Mouse (Mus musculus) MEL (cell line): ENCODE data around the gene Ankrd39. TPM values are rescaled to one million over a fixed set of nuclear protein-coding genes. Genes with fewer than 3 reads are reported as not detected.

Experiments
- DNase-seq: peaks from one replicate; pipeline ENCODE4 v3.0.0; 2011; ENCODE audit warnings: low read depth, low spot score
- H3K27ac ChIP-seq: 2 replicates; pipeline ENCODE4 v1.5.1; 2012; ENCODE audit warnings: low read depth, mild to moderate bottlenecking, control low read depth, low read length, moderate library complexity; ENCODE audit not compliant: control insufficient read depth
- H3K27me3 ChIP-seq, 2 experiments: fragments of 150-350 bp in 1 of 2; sonication (generic) in 1 of 2; 2 replicates each; pipeline ENCODE4 v1.6.1; 2012; ENCODE audit warnings: low read length in 2 of 2, mild to moderate bottlenecking in 2 of 2, improper control_type of control experiment in 1 of 2, moderate library complexity in 1 of 2; ENCODE audit not compliant: insufficient read depth in 2 of 2, control insufficient read depth in 1 of 2
- H3K36me3 ChIP-seq, 2 experiments: 2 replicates each; pipeline ENCODE4 v1.6.1; 2012 to 2014; ENCODE audit warnings: low read length in 2 of 2, improper control_type of control experiment in 1 of 2, inconsistent platforms in 1 of 2, mild to moderate bottlenecking in 1 of 2; ENCODE audit not compliant: insufficient read depth in 2 of 2, control insufficient read depth in 1 of 2
- H3K4me1 ChIP-seq, 2 experiments: fragments of 150-350 bp in 1 of 2; sonication (generic) in 1 of 2; 2 replicates each; pipeline ENCODE4 v1.6.1; 2012; ENCODE audit warnings: low read length in 2 of 2, improper control_type of control experiment in 1 of 2, mild to moderate bottlenecking in 1 of 2; ENCODE audit not compliant: insufficient read depth in 2 of 2, control insufficient read depth in 1 of 2
- H3K4me3 ChIP-seq, 2 experiments: fragments of 150-350 bp in 1 of 2; sonication (generic) in 1 of 2; 2 replicates each; pipeline ENCODE4 v1.5.1; 2012; ENCODE audit warnings: low read depth in 2 of 2, low read length in 2 of 2, mild to moderate bottlenecking in 2 of 2, moderate library complexity in 2 of 2, control low read depth in 1 of 2, improper control_type of control experiment in 1 of 2; ENCODE audit not compliant: control insufficient read depth in 1 of 2, insufficient read depth in 1 of 2
- H3K79me2 ChIP-seq: 2 replicates; pipeline ENCODE4 v1.6.1; 2012; ENCODE audit warnings: mild to moderate bottlenecking, low read length, moderate library complexity; ENCODE audit not compliant: control insufficient read depth, poor library complexity, insufficient read depth
- H3K9ac ChIP-seq: 2 replicates; pipeline ENCODE4 v1.6.1; 2012; ENCODE audit warnings: low read depth, mild to moderate bottlenecking, control low read depth, low read length, moderate library complexity; ENCODE audit not compliant: control insufficient read depth, poor library complexity, severe bottlenecking
- H3K9me3 ChIP-seq: fragments of 150-350 bp; sonication (generic); replicated peaks from 2 replicates; pipeline ENCODE4 v1.6.1; 2012; ENCODE audit warnings: mild to moderate bottlenecking, low read length, improper control_type of control experiment, moderate library complexity; ENCODE audit not compliant: insufficient read depth
- BHLHE40 ChIP-seq: IDR thresholded peaks from 2 replicates; pipeline ENCODE4 v1.6.1; 2012; ENCODE audit warnings: low read depth, mild to moderate bottlenecking, inconsistent platforms, low read length, improper control_type of control experiment, borderline replicate concordance
- CHD2 ChIP-seq: IDR thresholded peaks from 2 replicates; pipeline ENCODE4 v1.6.1; 2011; ENCODE audit warnings: low read length, improper control_type of control experiment
- CTCF ChIP-seq, 3 experiments: IDR thresholded peaks in 2 of 3; conservative IDR thresholded peaks in 1 of 3; 2 replicates each; pipeline ENCODE4 v1.5.1; 2011 to 2012; ENCODE audit warnings: low read length in 3 of 3, low read depth in 2 of 3, mild to moderate bottlenecking in 2 of 3, improper control_type of control experiment in 1 of 3, inconsistent platforms in 1 of 3, mixed read lengths in 1 of 3, moderate library complexity in 1 of 3; ENCODE audit not compliant: control insufficient read depth in 1 of 3, insufficient read depth in 1 of 3, poor library complexity in 1 of 3, severe bottlenecking in 1 of 3
- E2F4 ChIP-seq: IDR thresholded peaks from 2 replicates; pipeline ENCODE4 v1.6.1; 2011; ENCODE audit warnings: low read depth, low read length, improper control_type of control experiment, borderline replicate concordance
- ELF1 ChIP-seq: IDR thresholded peaks from 2 replicates; pipeline ENCODE4 v1.6.1; 2014; ENCODE audit warnings: low read depth, mild to moderate bottlenecking, inconsistent platforms, low read length, improper control_type of control experiment, moderate library complexity
- EP300 ChIP-seq, 2 experiments: IDR thresholded peaks; 2 replicates each; pipeline ENCODE4 v1.6.1; 2011; ENCODE audit warnings: improper control_type of control experiment in 2 of 2, low read length in 2 of 2, low read depth in 1 of 2, mild to moderate bottlenecking in 1 of 2
- GATA1 ChIP-seq: IDR thresholded peaks from 2 replicates; pipeline ENCODE4 v1.6.1; 2011; ENCODE audit warnings: low read depth, low read length, improper control_type of control experiment
- HCFC1 ChIP-seq: IDR thresholded peaks from 2 replicates; pipeline ENCODE4 v1.6.1; 2012; ENCODE audit warnings: low read depth, mild to moderate bottlenecking, inconsistent platforms, low read length, improper control_type of control experiment, moderate library complexity
- JUND ChIP-seq: IDR thresholded peaks from 2 replicates; pipeline ENCODE4 v1.6.1; 2011; ENCODE audit warnings: low read depth, mild to moderate bottlenecking, improper control_type of control experiment, low read length
- MAZ ChIP-seq: IDR thresholded peaks from 2 replicates; pipeline ENCODE4 v1.6.1; 2012; ENCODE audit warnings: low read depth, mild to moderate bottlenecking, inconsistent platforms, low read length, improper control_type of control experiment
- NRF1 ChIP-seq: IDR thresholded peaks from 2 replicates; pipeline ENCODE4 v1.6.1; 2014; ENCODE audit warnings: low read depth, mild to moderate bottlenecking, inconsistent platforms, low read length, improper control_type of control experiment, moderate library complexity; ENCODE audit not compliant: poor library complexity, insufficient read depth, severe bottlenecking
- POLR2A ChIP-seq, 2 experiments: IDR thresholded peaks; 2 replicates each; pipeline ENCODE4 v1.6.1; 2011 to 2012; ENCODE audit warnings: low read length in 2 of 2, mild to moderate bottlenecking in 2 of 2, control low read depth in 1 of 2, improper control_type of control experiment in 1 of 2, low read depth in 1 of 2, moderate library complexity in 1 of 2; ENCODE audit not compliant: control insufficient read depth in 1 of 2, insufficient read depth in 1 of 2, poor library complexity in 1 of 2
- RAD21 ChIP-seq: IDR thresholded peaks from 2 replicates; pipeline ENCODE4 v1.6.1; 2011; ENCODE audit warnings: mild to moderate bottlenecking, low read depth, low read length, improper control_type of control experiment
- RCOR1 ChIP-seq: IDR thresholded peaks from 2 replicates; pipeline ENCODE4 v1.6.1; 2012; ENCODE audit warnings: low read depth, mild to moderate bottlenecking, inconsistent platforms, low read length, improper control_type of control experiment
- SMC3 ChIP-seq: IDR thresholded peaks from 2 replicates; pipeline ENCODE4 v1.6.1; 2011; ENCODE audit warnings: low read depth, low read length, improper control_type of control experiment
- TAL1 ChIP-seq: IDR thresholded peaks from 2 replicates; pipeline ENCODE4 v1.6.1; 2012; ENCODE audit warnings: mild to moderate bottlenecking, inconsistent platforms, low read length, moderate library complexity, mixed read lengths
- TCF12 ChIP-seq: IDR thresholded peaks from 2 replicates; pipeline ENCODE4 v1.6.1; 2014; ENCODE audit warnings: low read depth, mild to moderate bottlenecking, inconsistent platforms, low read length, improper control_type of control experiment, moderate library complexity
- UBTF ChIP-seq: IDR thresholded peaks from 2 replicates; pipeline ENCODE4 v1.6.1; 2012; ENCODE audit warnings: low read depth, mild to moderate bottlenecking, inconsistent platforms, low read length, improper control_type of control experiment, moderate library complexity, borderline replicate concordance; ENCODE audit not compliant: insufficient read depth
- USF1 ChIP-seq: IDR thresholded peaks from 2 replicates; pipeline ENCODE4 v1.6.1; 2014; ENCODE audit warnings: low read depth, mild to moderate bottlenecking, inconsistent platforms, low read length, improper control_type of control experiment, moderate library complexity
- USF2 ChIP-seq, 2 experiments: IDR thresholded peaks; 2 replicates each; pipeline ENCODE4 v1.6.1; 2011 to 2012; ENCODE audit warnings: improper control_type of control experiment in 2 of 2, low read length in 2 of 2, borderline replicate concordance in 1 of 2, inconsistent platforms in 1 of 2, low read depth in 1 of 2, mild to moderate bottlenecking in 1 of 2; ENCODE audit not compliant: insufficient read depth in 1 of 2
- ZC3H11A ChIP-seq: IDR thresholded peaks from 2 replicates; pipeline ENCODE4 v1.6.1; 2012; ENCODE audit warnings: low read depth, mild to moderate bottlenecking, inconsistent platforms, low read length, improper control_type of control experiment
- ZKSCAN1 ChIP-seq: IDR thresholded peaks from 2 replicates; pipeline ENCODE4 v1.6.1; 2012; ENCODE audit warnings: low read depth, mild to moderate bottlenecking, inconsistent platforms, low read length, improper control_type of control experiment, moderate library complexity
- ZMIZ1 ChIP-seq: IDR thresholded peaks from 2 replicates; pipeline ENCODE4 v1.6.1; 2012; ENCODE audit warnings: low read depth, mild to moderate bottlenecking, inconsistent platforms, low read length, improper control_type of control experiment, moderate library complexity
- ZNF384 ChIP-seq: IDR thresholded peaks from 2 replicates; pipeline ENCODE4 v1.6.1; 2012; ENCODE audit warnings: low read depth, mild to moderate bottlenecking, inconsistent platforms, low read length, improper control_type of control experiment
- polyA plus RNA-seq, 2 experiments: library from polyadenylated mRNA; stranded (reverse) in 1 of 2; unstranded in 1 of 2; fragments of >175 nt in 1 of 2; fragments of >200 nt in 1 of 2; gene quantifications; 2 replicates each; pipeline versions ENCODE4 v1.2.1 to v1.2.4; 2012; ENCODE audit warnings: low replicate concordance in 2 of 2, low read depth in 1 of 2; ENCODE audit not compliant: insufficient read length in 2 of 2, insufficient read depth in 1 of 2, missing spikeins in 1 of 2
- total RNA-seq: library from RNA; depleted of rRNA; stranded (reverse); fragments of 300-350 nt; gene quantifications from 2 replicates; pipeline ENCODE4 v1.2.3, GENCODE M21; 2012

Gene Ankrd39
- total and polyA plus RNA-seq, 3 experiments: 9.7 to 14.4 TPM; not detected in 1

GRCm38 (mm10) chr1:36493299-36493698 is 53.9 kb downstream of the Ankrd39 start:
- H3K4me1 ChIP-seq: no peaks in the 10 kb centered on the region
- H3K4me3 ChIP-seq: no peak overlapping the region
- H3K27ac ChIP-seq: no peak overlapping the region
- no peak overlapping the region for H3K9ac ChIP-seq
- DNase-seq: no peak
- H3K79me2 ChIP-seq: no peaks in the 10 kb centered on the region
- no peaks in the 10 kb centered on the region for H3K36me3 ChIP-seq
- no peaks in the 10 kb centered on the region for H3K27me3 ChIP-seq
- no peak for TF ChIP-seq USF2 (IDR thresholded peaks at IDR 0.05; ENCODE audit: borderline replicate concordance in 1 of 2, insufficient read depth in 1 of 2, low read depth in 1 of 2, low read length in 2 of 2)
- TF ChIP-seq ZNF384: no peak
- TF ChIP-seq GATA1: no peak
- no peak for TF ChIP-seq SMC3
- no peak for TF ChIP-seq NRF1
- TF ChIP-seq ZC3H11A: no peak
- TF ChIP-seq RAD21: no peak
- TF ChIP-seq E2F4: no peak
- no peak for TF ChIP-seq JUND
- TF ChIP-seq CTCF (IDR thresholded peaks at IDR 0.05 in 2 of 3, conservative IDR thresholded peaks at IDR 0.05 in 1 of 3; ENCODE audit: control insufficient read depth in 1 of 3, insufficient read depth in 1 of 3, low read depth in 2 of 3, low read length in 3 of 3, poor library complexity in 1 of 3, severe bottlenecking in 1 of 3): no peak
- no peak for TF ChIP-seq ZMIZ1
- TF ChIP-seq ZKSCAN1: no peak
- TF ChIP-seq EP300 (IDR thresholded peaks at IDR 0.05; ENCODE audit: low read depth in 1 of 2, low read length in 2 of 2): no peak
- no peak for TF ChIP-seq MAZ
- TF ChIP-seq TAL1: no peak
- TF ChIP-seq, all 39 proteins: peak for 0
- no peaks in the 10 kb centered on the region for H3K9me3 ChIP-seq

GRCm38 (mm10) chr1:36492416-36493139 is 54.7 kb downstream of the Ankrd39 start:
- H3K9me3 ChIP-seq: no peaks in the 10 kb centered on the region
- TF ChIP-seq TCF12 (no peak), HCFC1 (no peak), USF1 (no peak), RCOR1 (no peak), SMC3 (no peak), POLR2A (IDR thresholded peaks at IDR 0.05; ENCODE audit: control insufficient read depth in 1 of 2, insufficient read depth in 1 of 2, low read depth in 1 of 2, low read length in 2 of 2, poor library complexity in 1 of 2) (no peak), CHD2 (no peak), CTCF (IDR thresholded peaks at IDR 0.05 in 2 of 3, conservative IDR thresholded peaks at IDR 0.05 in 1 of 3; ENCODE audit: control insufficient read depth in 1 of 3, insufficient read depth in 1 of 3, low read depth in 2 of 3, low read length in 3 of 3, poor library complexity in 1 of 3, severe bottlenecking in 1 of 3) (peak in 1 of 3 experiments; percentile 12; a peak in 1 of 6 replicates), ZMIZ1 (no peak), MAZ (no peak), NRF1 (no peak), ELF1 (no peak), RAD21 (peak; percentile 4), BHLHE40 (no peak), UBTF (no peak)
- no peaks in the 10 kb centered on the region for H3K27me3 ChIP-seq
- H3K4me3 ChIP-seq: no peak overlapping the region
- no peak overlapping the region for H3K27ac ChIP-seq
- DNase-seq: no peak
- no peak overlapping the region for H3K9ac ChIP-seq
- H3K36me3 ChIP-seq: no peaks in the 10 kb centered on the region
- H3K79me2 ChIP-seq: no peaks in the 10 kb centered on the region
- no peaks in the 10 kb centered on the region for H3K4me1 ChIP-seq
